Mouse (Mus musculus) left cerebral cortex, adult 2 months (tissue): ENCODE data around the gene Epn3. TPM values are rescaled to one million over a fixed set of nuclear protein-coding genes. Genes with fewer than 3 reads are reported as not detected.
A peak's percentile ranks its signal among the peaks of the same experiment; 100 is the strongest.

Experiments used
- DNase-seq, 2 experiments: peaks; one replicate each; pipeline ENCODE4 v3.0.0; 2021 to 2022; ENCODE audit warnings: low spot score in 2 of 2, mixed read lengths in 1 of 2; ENCODE audit errors: extremely low spot score in 1 of 2
- H3K27ac ChIP-seq: fragments of 200-600 bp; 2 replicates; pipeline ENCODE4 v1.8.1; 2022
- H3K4me3 ChIP-seq: fragments of 200-600 bp; 2 replicates; pipeline ENCODE4 v1.8.1; 2022
- CTCF ChIP-seq: fragments of 200-600 bp; IDR thresholded peaks from 2 replicates; pipeline ENCODE4 v1.8.1; 2022; ENCODE audit warnings: antibody characterized with exemption, mild to moderate bottlenecking, moderate library complexity
- intact Hi-C: fragments of 180-260 bp; cut with DNase I; formaldehyde crosslinking; loops from one replicate; pipeline ENCODE4 v1.15.1; 2025
- total RNA-seq, 2 experiments: library from RNA; stranded (reverse); gene quantifications; 2 replicates each; pipeline ENCODE4 v1.2.3; 2021

Gene Epn3
- total RNA-seq, 2 experiments from 2014 or later, result 0.79 TPM

- peak; percentile 63 to 67 for DNase-seq
- peak overlapping the region; percentile 70; the same call in 1 of the 2 replicates for H3K27ac ChIP-seq
- intact Hi-C loops, result loop anchor here (2.0 kb wide), 1 partner anchor 58 kb away; the partner anchor contains the start of gene Rsad1
- peak overlapping the region; percentile 46 for H3K4me3 ChIP-seq
- no peak for TF ChIP-seq CTCF
These were observed 8.6 kb downstream of the Epn3 start for GRCm38 (mm10) chr11:94491035-94491748.

GRCm38 (mm10) chr11:94489745-94490144 lies 10.0 kb downstream of the Epn3 start:
- intact Hi-C loops, result loop anchor here (2.0 to 5.0 kb wide), 3 partner anchors 59 to 357 kb away; partner anchors contain the start of gene Rsad1
- H3K4me3 ChIP-seq, result no peak overlapping the region
- no peak for TF ChIP-seq CTCF
- no peak overlapping the region for H3K27ac ChIP-seq
- DNase-seq, result no peak

GRCm38 (mm10) chr11:94488767-94489533 lies 10.8 kb downstream of the Epn3 start:
- no peak overlapping the region for H3K27ac ChIP-seq
- intact Hi-C loops, result loop anchor here (5.0 kb wide), 2 partner anchors 252 to 357 kb away; no protein-coding TSS in a partner anchor
- no peak for TF ChIP-seq CTCF
- no peak overlapping the region for H3K4me3 ChIP-seq
- DNase-seq, result no peak

GRCm38 (mm10) chr11:94486001-94486400 lies 13.8 kb downstream of the Epn3 start, which contains the start of gene Spata20:
Gene Spata20, minus strand, starts transcription at chr11:94486179.
- DNase-seq, result peak; percentile 84 to 95
- peak; percentile 100 for TF ChIP-seq CTCF
- peak within 1 kb of the TSS; percentile 26; the same call in 1 of the 2 replicates for H3K4me3 ChIP-seq

GRCm38 (mm10) chr11:94485223-94485622 lies 14.6 kb downstream of the Epn3 start:
- no peak overlapping the region for H3K27ac ChIP-seq
- DNase-seq, result no peak
- intact Hi-C loops, result loop anchor here (2.0 to 5.0 kb wide), 3 partner anchors 64 to 353 kb away; no protein-coding TSS in a partner anchor
- no peak overlapping the region for H3K4me3 ChIP-seq
- no peak for TF ChIP-seq CTCF

More at GRCm38 (mm10) chr11:94486001-94486400, 13.8 kb downstream of the Epn3 start, which contains the start of gene Spata20:
- intact Hi-C loops, result loop anchor here (1.0 to 5.0 kb wide), 3 partner anchors 146 to 354 kb away; no protein-coding TSS in a partner anchor
- H3K27ac ChIP-seq, result no peak within 1 kb of the TSS

- intact Hi-C loops, result loop anchor here (2.0 to 5.0 kb wide), 3 partner anchors 64 to 352 kb away; no protein-coding TSS in a partner anchor
- DNase-seq, result no peak
- TF ChIP-seq CTCF, result no peak
- Histone ChIP-seq H3K4me3 (no peak overlapping the region), H3K27ac (no peak overlapping the region)
These were observed 15.1 kb downstream of the Epn3 start for GRCm38 (mm10) chr11:94484636-94485035.

- Histone ChIP-seq H3K27ac (no peak overlapping the region), H3K4me3 (no peak overlapping the region)
- TF ChIP-seq CTCF, result no peak
- intact Hi-C loops, result loop anchor here (2.0 kb wide), 1 partner anchor 63 kb away; no protein-coding TSS in a partner anchor
- no peak for DNase-seq
These were observed 15.9 kb downstream of the Epn3 start for GRCm38 (mm10) chr11:94483921-94484320.

- no peak overlapping the region for H3K4me3 ChIP-seq
- TF ChIP-seq CTCF, result no peak
- no peak overlapping the region for H3K27ac ChIP-seq
- intact Hi-C loops, result no loop called here
- DNase-seq, result no peak
These were observed 16.3 kb downstream of the Epn3 start for GRCm38 (mm10) chr11:94483436-94483835.

GRCm38 (mm10) chr11:94482738-94483137 lies 17.0 kb downstream of the Epn3 start:
- Histone ChIP-seq H3K27ac (no peak overlapping the region), H3K4me3 (no peak overlapping the region)
- intact Hi-C loops, result no loop called here
- TF ChIP-seq CTCF, result no peak
- DNase-seq, result no peak

GRCm38 (mm10) chr11:94481963-94482362 lies 17.8 kb downstream of the Epn3 start:
- intact Hi-C loops, result no loop called here
- no peak for TF ChIP-seq CTCF
- no peak overlapping the region for H3K27ac ChIP-seq
- H3K4me3 ChIP-seq, result no peak overlapping the region
- DNase-seq, result no peak

- Histone ChIP-seq H3K27ac (no peak overlapping the region), H3K4me3 (no peak overlapping the region)
- TF ChIP-seq CTCF, result no peak
- DNase-seq, result no peak
- intact Hi-C loops, result no loop called here
These were observed 19.4 kb downstream of the Epn3 start for GRCm38 (mm10) chr11:94480382-94480781.

- DNase-seq, result no peak
- no peak overlapping the region for H3K4me3 ChIP-seq
- H3K27ac ChIP-seq, result no peak overlapping the region
- intact Hi-C loops, result no loop called here
- no peak for TF ChIP-seq CTCF
These were observed 22.1 kb downstream of the Epn3 start for GRCm38 (mm10) chr11:94477651-94478050.
